Mouse (Mus musculus) myocyte (in vitro differentiated cells): ENCODE results near the gene Fgf18. TPM values are rescaled to one million over a fixed set of nuclear protein-coding genes. Genes with fewer than 3 reads are reported as not detected.

Experiments
- H3K27me3 ChIP-seq: one replicate; pipeline ENCODE4 v1.6.1; 2011; ENCODE audit not compliant: control insufficient read depth, insufficient read depth, insufficient read length
- H3K36me3 ChIP-seq: one replicate; pipeline ENCODE4 v1.6.1; 2011; ENCODE audit not compliant: control insufficient read depth, insufficient read depth
- H3K4me2 ChIP-seq: one replicate; pipeline ENCODE4 v1.6.1; 2011; ENCODE audit warnings: low read depth, control low read depth
- H3K4me3 ChIP-seq: one replicate; pipeline ENCODE4 v1.5.1; 2011; ENCODE audit warnings: mild to moderate bottlenecking, control low read depth, moderate library complexity
- H3K79me2 ChIP-seq: one replicate; pipeline ENCODE4 v1.6.1; 2011; ENCODE audit not compliant: control insufficient read depth, insufficient read depth
- H3ac ChIP-seq: one replicate; pipeline ENCODE4 v1.6.1; 2011; ENCODE audit not compliant: control insufficient read depth, insufficient read length
- CEBPB ChIP-seq: IDR thresholded peaks from 2 replicates; pipeline ENCODE4 v1.6.1; 2011; ENCODE audit warnings: mild to moderate bottlenecking, moderate library complexity; ENCODE audit not compliant: poor library complexity, insufficient read depth, severe bottlenecking
- E2F4 ChIP-seq: IDR thresholded peaks from one replicate; pipeline ENCODE4 v1.6.1; 2011; ENCODE audit warnings: mild to moderate bottlenecking, control low read depth, moderate library complexity; ENCODE audit not compliant: insufficient read depth
- MAX ChIP-seq: IDR thresholded peaks from one replicate; pipeline ENCODE4 v1.6.1; 2011; ENCODE audit warnings: low read depth, mild to moderate bottlenecking, control low read depth
- MYOD1 ChIP-seq, 3 experiments: IDR thresholded peaks; one replicate each; pipeline ENCODE4 v1.6.1; 2011; ENCODE audit warnings: control low read depth in 2 of 3, low read depth in 2 of 3, mild to moderate bottlenecking in 2 of 3, moderate library complexity in 1 of 3; ENCODE audit not compliant: insufficient read length in 2 of 3, control insufficient read depth in 1 of 3
- MYOG ChIP-seq, 3 experiments: IDR thresholded peaks; one replicate each; pipeline ENCODE4 v1.6.1; 2011; ENCODE audit warnings: control low read depth in 2 of 3, low read depth in 2 of 3, mild to moderate bottlenecking in 2 of 3; ENCODE audit not compliant: insufficient read length in 2 of 3, control insufficient read depth in 1 of 3, insufficient read depth in 1 of 3
- POLR2A ChIP-seq: IDR thresholded peaks from one replicate; pipeline ENCODE4 v1.6.1; 2011; ENCODE audit warnings: low read depth, mild to moderate bottlenecking, control low read depth, moderate library complexity; ENCODE audit not compliant: insufficient read length
- POLR2AphosphoS2 ChIP-seq: IDR thresholded peaks from one replicate; pipeline ENCODE4 v1.6.1; 2011; ENCODE audit warnings: low read depth, control low read depth; ENCODE audit not compliant: insufficient read length
- REST ChIP-seq: IDR thresholded peaks from one replicate; pipeline ENCODE4 v1.6.1; 2011; ENCODE audit warnings: mild to moderate bottlenecking, control low read depth, moderate library complexity; ENCODE audit not compliant: insufficient read depth, insufficient read length
- SRF ChIP-seq: IDR thresholded peaks from one replicate; pipeline ENCODE4 v1.6.1; 2011; ENCODE audit warnings: low read depth; ENCODE audit not compliant: control insufficient read depth, insufficient read length
- TCF12 ChIP-seq: IDR thresholded peaks from one replicate; pipeline ENCODE4 v1.6.1; 2011; ENCODE audit warnings: mild to moderate bottlenecking, control low read depth; ENCODE audit not compliant: poor library complexity, insufficient read depth, severe bottlenecking
- TCF3 ChIP-seq: IDR thresholded peaks from one replicate; pipeline ENCODE4 v1.6.1; 2011; ENCODE audit warnings: low read depth, control low read depth; ENCODE audit not compliant: insufficient read length
- USF1 ChIP-seq: IDR thresholded peaks from one replicate; pipeline ENCODE4 v1.6.1; 2011; ENCODE audit warnings: low read depth, mild to moderate bottlenecking, control low read depth, moderate library complexity
- polyA plus RNA-seq: library from polyadenylated mRNA; unstranded; fragments of >200 nt; fragmentation: generic; extraction: Trizol; gene quantifications from one replicate; pipeline ENCODE4 v1.2.1, GENCODE M21; 2012; ENCODE audit warnings: missing spikeins

The Fgf18 gene
- polyA plus RNA-seq, 1 experiment = 0.07 TPM

GRCm38 (mm10) chr11:33175768-33176167, 28.6 kb upstream of the Fgf18 start:
- Histone ChIP-seq H3K36me3 (no peaks in the 10 kb centered on the region), H3K4me3 (no peak overlapping the region), H3ac (no peak overlapping the region), H3K27me3 (peaks cover 42% of the 10 kb centered on the region), H3K79me2 (no peaks in the 10 kb centered on the region), H3K4me2 (no peak overlapping the region)
- TF ChIP-seq MAX = no peak
- TF ChIP-seq USF1 = no peak
- no peak for TF ChIP-seq TCF12

- H3K79me2 ChIP-seq = no peaks in the 10 kb centered on the region
- H3ac ChIP-seq = no peak overlapping the region
- no peak for TF ChIP-seq MYOG (IDR thresholded peaks at IDR 0.05; ENCODE audit: control insufficient read depth in 1 of 3, insufficient read depth in 1 of 3, insufficient read length in 2 of 3, low read depth in 2 of 3)
- TF ChIP-seq POLR2AphosphoS2 = no peak
- TF ChIP-seq USF1 = no peak
- TF ChIP-seq MYOD1 (IDR thresholded peaks at IDR 0.05; ENCODE audit: control insufficient read depth in 1 of 3, insufficient read length in 2 of 3, low read depth in 2 of 3) = no peak
- no peak for TF ChIP-seq POLR2A
- TF ChIP-seq CEBPB = no peak
- TF ChIP-seq E2F4 = no peak
- no peak for TF ChIP-seq TCF3
- no peak for TF ChIP-seq REST
- TF ChIP-seq TCF12 = no peak
- TF ChIP-seq SRF = no peak
- no peak for TF ChIP-seq MAX
- peaks cover 28% of the 10 kb centered on the region for H3K27me3 ChIP-seq
- H3K36me3 ChIP-seq = no peaks in the 10 kb centered on the region
- H3K4me3 ChIP-seq = no peak overlapping the region
- no peak overlapping the region for H3K4me2 ChIP-seq
These were observed 23.3 kb upstream of the Fgf18 start for GRCm38 (mm10) chr11:33170489-33170888.

GRCm38 (mm10) chr11:33162998-33163506, 15.9 kb upstream of the Fgf18 start, which contains the start of gene Npm1:
TSS of gene Npm1 (minus strand) at chr11:33163206.
- Histone ChIP-seq H3K79me2 (peaks cover 49% of the 10 kb centered on the region), H3ac (peak within 1 kb of the TSS; percentile 56), H3K4me2 (peak within 1 kb of the TSS; percentile 90), H3K4me3 (peak within 1 kb of the TSS; percentile 99), H3K27me3 (peaks cover 5% of the 10 kb centered on the region), H3K36me3 (peaks cover 38% of the 10 kb centered on the region)
- no peak for TF ChIP-seq MAX
- TF ChIP-seq SRF = peak; percentile 28
- TF ChIP-seq REST = no peak
- no peak for TF ChIP-seq TCF3
- peak; percentile 92 for TF ChIP-seq POLR2A
- no peak for TF ChIP-seq TCF12
- no peak for TF ChIP-seq E2F4
- peak; percentile 96 for TF ChIP-seq POLR2AphosphoS2

GRCm38 (mm10) chr11:33162211-33162997, 15.2 kb upstream of the Fgf18 start:
- H3K36me3 ChIP-seq = peaks cover 44% of the 10 kb centered on the region
- H3ac ChIP-seq = peak overlapping the region; percentile 56
- H3K4me2 ChIP-seq = peak overlapping the region; percentile 67
- peak; percentile 94 for TF ChIP-seq MAX
- peak; percentile 51 for TF ChIP-seq POLR2AphosphoS2
- peak; percentile 86 for TF ChIP-seq USF1
- no peak for TF ChIP-seq MYOD1 (IDR thresholded peaks at IDR 0.05; ENCODE audit: control insufficient read depth in 1 of 3, insufficient read length in 2 of 3, low read depth in 2 of 3)
- H3K27me3 ChIP-seq = peaks cover 1% of the 10 kb centered on the region
- peaks cover 54% of the 10 kb centered on the region for H3K79me2 ChIP-seq
- H3K4me3 ChIP-seq = peak overlapping the region; percentile 99

- peaks cover 60% of the 10 kb centered on the region for H3K79me2 ChIP-seq
- H3K27me3 ChIP-seq = no peaks in the 10 kb centered on the region
- no peak overlapping the region for H3K4me2 ChIP-seq
- H3K4me3 ChIP-seq = peak overlapping the region; percentile 99
- H3ac ChIP-seq = no peak overlapping the region
- no peak for TF ChIP-seq POLR2AphosphoS2
- TF ChIP-seq E2F4 = no peak
- peaks cover 71% of the 10 kb centered on the region for H3K36me3 ChIP-seq
These were observed 12.5 kb upstream of the Fgf18 start for GRCm38 (mm10) chr11:33159741-33160140.
